Mouse (Mus musculus) stomach, embryonic 14.5 days (tissue): ENCODE data around the gene Otud4. TPM values are rescaled to one million over a fixed set of nuclear protein-coding genes. Genes with fewer than 3 reads are reported as not detected.
"Not testable (repeated sequence)": the region's sequence is repeated elsewhere in the genome, so short reads cannot be mapped to it uniquely, and the experiment has no call there.

Source experiments
- ATAC-seq: fragments of 200-750 bp; cut with Nextera tagmentation; 2 replicates; pipeline ENCODE4 v1.8.0; 2017; ENCODE audit warnings: low read depth, moderate TSS enrichment; ENCODE audit not compliant: insufficient number of reproducible peaks, insufficient read depth, low FRiP score
- H3K27ac ChIP-seq: fragments of 300-500 bp; sonication (generic); 2 replicates; pipeline ENCODE4 v1.5.1; 2014; ENCODE audit warnings: mild to moderate bottlenecking, low read length, moderate library complexity, mixed read lengths
- H3K27me3 ChIP-seq: fragments of 300-500 bp; sonication (generic); 2 replicates; pipeline ENCODE4 v1.6.1; 2014; ENCODE audit warnings: low read length, control low read depth, mixed read lengths; ENCODE audit not compliant: control insufficient read depth, insufficient read depth
- H3K36me3 ChIP-seq: fragments of 300-500 bp; sonication (generic); 2 replicates; pipeline ENCODE4 v1.6.1; 2014; ENCODE audit warnings: mild to moderate bottlenecking, control low read depth, low read length, moderate library complexity, mixed read lengths; ENCODE audit not compliant: control insufficient read depth, insufficient read depth
- H3K4me1 ChIP-seq: fragments of 300-500 bp; sonication (generic); 2 replicates; pipeline ENCODE4 v1.6.1; 2014; ENCODE audit warnings: low read length, control low read depth, mixed read lengths; ENCODE audit not compliant: control insufficient read depth, insufficient read depth
- H3K4me2 ChIP-seq: fragments of 300-500 bp; sonication (generic); replicated peaks from 2 replicates; pipeline ENCODE4 v1.6.1; 2014; ENCODE audit warnings: low read depth, low read length, control low read depth
- H3K4me3 ChIP-seq: fragments of 300-500 bp; sonication (generic); 2 replicates; pipeline ENCODE4 v1.5.1; 2014; ENCODE audit warnings: low read depth, low read length, control low read depth
- H3K9ac ChIP-seq: fragments of 300-500 bp; sonication (generic); replicated peaks from 2 replicates; pipeline ENCODE4 v1.6.1; 2014; ENCODE audit warnings: low read depth, mild to moderate bottlenecking, control low read depth, low read length, moderate library complexity, mixed read lengths
- H3K9me3 ChIP-seq: fragments of 300-500 bp; sonication (generic); 2 replicates; pipeline ENCODE4 v1.6.1; 2016; ENCODE audit warnings: low read depth, low read length, control low read depth; ENCODE audit not compliant: control insufficient read depth
- WGBS: fragments of 180-500 bp; shearing (Covaris S2); extraction: QIAGEN DNeasy Blood & Tissue Kit; methylation state at CpG from one replicate; pipeline ENCODE4 v1.1.7; 2014; 5-methylcytosine and 5-hydroxymethylcytosine counted together
- polyA plus RNA-seq: library from polyadenylated mRNA; unstranded; fragments of >200 nt; fragmentation: Nextera tagmentation; extraction: Ambion mirVana; gene quantifications from 2 replicates; pipeline ENCODE4 v1.2.1, GENCODE M21; 2014

The Otud4 gene
- polyA plus RNA-seq, 1 experiment from 2014 or later: 27.2 TPM

GRCm38 (mm10) chr8:79685927-79686326 is 46.5 kb downstream of the Otud4 start:
- not testable (repeated sequence) for H3K4me3 ChIP-seq, ATAC-seq, H3K27me3 ChIP-seq, H3K9me3 ChIP-seq, H3K4me1 ChIP-seq, H3K9ac ChIP-seq, H3K4me2 ChIP-seq, H3K27ac ChIP-seq
- 86% methylated on average over 5 of the region's 5 CpGs for WGBS
- peaks cover 56% of the 10 kb centered on the region for H3K36me3 ChIP-seq

GRCm38 (mm10) chr8:79692531-79692930 is 53.1 kb downstream of the Otud4 start:
- ATAC-seq: no peak
- no peak overlapping the region for H3K4me2 ChIP-seq
- no peak overlapping the region for H3K9ac ChIP-seq
- no peaks in the 10 kb centered on the region for H3K9me3 ChIP-seq
- 81% methylated on average over 2 of the region's 2 CpGs for WGBS
- no peak overlapping the region for H3K4me3 ChIP-seq
- no peak overlapping the region for H3K27ac ChIP-seq
- H3K36me3 ChIP-seq: peaks cover 61% of the 10 kb centered on the region
- no peaks in the 10 kb centered on the region for H3K27me3 ChIP-seq
- no peaks in the 10 kb centered on the region for H3K4me1 ChIP-seq

- no peak overlapping the region for H3K9ac ChIP-seq
- no peak overlapping the region for H3K4me2 ChIP-seq
- H3K27ac ChIP-seq: no peak overlapping the region
- no peak overlapping the region for H3K4me3 ChIP-seq
- no peaks in the 10 kb centered on the region for H3K27me3 ChIP-seq
- peaks cover 2% of the 10 kb centered on the region; the same call in 1 of the 2 replicates for H3K4me1 ChIP-seq
- H3K36me3 ChIP-seq: peaks cover 38% of the 10 kb centered on the region
- H3K9me3 ChIP-seq: no peaks in the 10 kb centered on the region
- no peak for ATAC-seq
- WGBS: 93% methylated on average over 3 of the region's 3 CpGs
Measured at GRCm38 (mm10) chr8:79706687-79707086, 67.3 kb downstream of the Otud4 start.

- WGBS: 0% methylated on average over 73 of the region's 73 CpGs
- peaks cover 16% of the 10 kb centered on the region for H3K36me3 ChIP-seq
- peak; percentile 100 for ATAC-seq
- peak within 1 kb of the TSS; percentile 97 for H3K4me3 ChIP-seq
- peaks cover 5% of the 10 kb centered on the region; the same call in 1 of the 2 replicates for H3K4me1 ChIP-seq
- no peaks in the 10 kb centered on the region for H3K27me3 ChIP-seq
- peak within 1 kb of the TSS; percentile 71 for H3K27ac ChIP-seq
- H3K4me2 ChIP-seq: peak within 1 kb of the TSS; percentile 72
- H3K9ac ChIP-seq: peak within 1 kb of the TSS; percentile 87
- no peaks in the 10 kb centered on the region for H3K9me3 ChIP-seq
Measured at GRCm38 (mm10) chr8:79711064-79711961, 71.9 kb downstream of the Otud4 start, which contains the start of the genes Abce1 and Anapc10. TSS of gene Abce1 (minus strand) at chr8:79711740. TSS of gene Anapc10 (plus strand) at chr8:79711820.

- H3K27me3 ChIP-seq: no peaks in the 10 kb centered on the region
- no peaks in the 10 kb centered on the region for H3K9me3 ChIP-seq
- no peak overlapping the region; the same call in 1 of the 2 replicates for H3K4me3 ChIP-seq
- no peak for ATAC-seq
- peak overlapping the region; percentile 51; the same call in 1 of the 2 replicates for H3K4me2 ChIP-seq
- peaks cover 5% of the 10 kb centered on the region for H3K36me3 ChIP-seq
- no peak overlapping the region for H3K9ac ChIP-seq
- WGBS: 34% methylated on average over 6 of the region's 6 CpGs
- peaks cover 5% of the 10 kb centered on the region; the same call in 1 of the 2 replicates for H3K4me1 ChIP-seq
- no peak overlapping the region for H3K27ac ChIP-seq
Measured at GRCm38 (mm10) chr8:79712676-79713075, 73.3 kb downstream of the Otud4 start.

GRCm38 (mm10) chr8:79721537-79721936 is 82.1 kb downstream of the Otud4 start:
- H3K4me3 ChIP-seq: no peak overlapping the region
- no peaks in the 10 kb centered on the region for H3K4me1 ChIP-seq
- no peak for ATAC-seq
- H3K9me3 ChIP-seq: no peaks in the 10 kb centered on the region
- no peak overlapping the region for H3K9ac ChIP-seq
- H3K27ac ChIP-seq: no peak overlapping the region
- no peaks in the 10 kb centered on the region for H3K27me3 ChIP-seq
- H3K4me2 ChIP-seq: no peak overlapping the region
- peaks cover 13% of the 10 kb centered on the region for H3K36me3 ChIP-seq

GRCm38 (mm10) chr8:79723308-79723707 is 83.9 kb downstream of the Otud4 start:
- no peak for ATAC-seq
- Histone ChIP-seq H3K4me3 (no peak overlapping the region), H3K4me1 (no peaks in the 10 kb centered on the region), H3K4me2 (no peak overlapping the region), H3K9ac (no peak overlapping the region), H3K36me3 (peaks cover 13% of the 10 kb centered on the region; the same call in 1 of the 2 replicates), H3K27me3 (no peaks in the 10 kb centered on the region), H3K9me3 (no peaks in the 10 kb centered on the region), H3K27ac (no peak overlapping the region)

- H3K36me3 ChIP-seq: peaks cover 13% of the 10 kb centered on the region; the same call in 1 of the 2 replicates
- H3K27ac ChIP-seq: no peak overlapping the region
- ATAC-seq: no peak
- H3K9me3 ChIP-seq: no peaks in the 10 kb centered on the region
- no peaks in the 10 kb centered on the region for H3K27me3 ChIP-seq
- H3K4me1 ChIP-seq: no peaks in the 10 kb centered on the region
- no peak overlapping the region for H3K4me3 ChIP-seq
- WGBS: 72% methylated on average over 3 of the region's 3 CpGs
- H3K9ac ChIP-seq: no peak overlapping the region
- no peak overlapping the region for H3K4me2 ChIP-seq
Measured at GRCm38 (mm10) chr8:79724589-79724988, 85.2 kb downstream of the Otud4 start.
